Mouse (Mus musculus) intestine, postnatal 0 days (tissue): Measurements from ENCODE around the gene Rgs3. TPM values are rescaled to one million over a fixed set of nuclear protein-coding genes. Genes with fewer than 3 reads are reported as not detected.

Experiments
- ATAC-seq: fragments of 200-750 bp; cut with Nextera tagmentation; 2 replicates; pipeline ENCODE4 v1.8.0; 2017; ENCODE audit warnings: mild to moderate bottlenecking, moderate TSS enrichment, moderate library complexity
- H3K27ac ChIP-seq: fragments of 300-500 bp; sonication (generic); 2 replicates; pipeline ENCODE4 v1.5.1; 2014; ENCODE audit warnings: mild to moderate bottlenecking, low read depth, low read length, moderate library complexity
- H3K27me3 ChIP-seq: fragments of 300-500 bp; sonication (generic); replicated peaks from 2 replicates; pipeline ENCODE4 v1.6.1; 2014; ENCODE audit warnings: low read length, mixed read lengths; ENCODE audit not compliant: control insufficient read depth, insufficient read depth
- H3K36me3 ChIP-seq: fragments of 300-500 bp; sonication (generic); 2 replicates; pipeline ENCODE4 v1.6.1; 2014; ENCODE audit warnings: mild to moderate bottlenecking, moderate library complexity; ENCODE audit not compliant: control insufficient read depth, insufficient read depth
- H3K4me1 ChIP-seq: fragments of 300-500 bp; sonication (generic); replicated peaks from 2 replicates; pipeline ENCODE4 v1.6.1; 2014; ENCODE audit warnings: antibody characterized with exemption, low read length, mixed read lengths; ENCODE audit not compliant: control insufficient read depth, insufficient read depth
- H3K4me2 ChIP-seq: fragments of 300-500 bp; sonication (generic); replicated peaks from 2 replicates; pipeline ENCODE4 v1.6.1; 2014; ENCODE audit warnings: low read depth, mild to moderate bottlenecking, moderate library complexity
- H3K4me3 ChIP-seq: fragments of 300-500 bp; sonication (generic); 2 replicates; pipeline ENCODE4 v1.5.1; 2014; ENCODE audit warnings: low read depth, low read length
- H3K9ac ChIP-seq: fragments of 300-500 bp; sonication (generic); 2 replicates; pipeline ENCODE4 v1.6.1; 2014; ENCODE audit warnings: mild to moderate bottlenecking, low read depth, low read length
- H3K9me3 ChIP-seq: fragments of 300-500 bp; sonication (generic); 2 replicates; pipeline ENCODE4 v1.6.1; 2016; ENCODE audit warnings: mixed run types; ENCODE audit not compliant: control insufficient read depth
- CTCF ChIP-seq: sonication (generic); IDR thresholded peaks from 2 replicates; pipeline ENCODE4 v1.5.1; 2016; ENCODE audit warnings: low read depth, mild to moderate bottlenecking, control low read depth, antibody characterized with exemption, moderate library complexity
- WGBS: fragments of 180-500 bp; shearing (Covaris S2); extraction: QIAGEN DNeasy Blood & Tissue Kit; methylation state at CpG from one replicate; pipeline ENCODE4 v1.1.7; 2014; 5-methylcytosine and 5-hydroxymethylcytosine counted together
- polyA plus RNA-seq: library from polyadenylated mRNA; unstranded; fragments of >200 nt; fragmentation: Nextera tagmentation; extraction: Ambion mirVana; gene quantifications from 2 replicates; pipeline ENCODE4 v1.2.1, GENCODE M21; 2015

Rgs3 gene
- polyA plus RNA-seq, 1 experiment from 2014 or later = 30.1 TPM

DNA sequence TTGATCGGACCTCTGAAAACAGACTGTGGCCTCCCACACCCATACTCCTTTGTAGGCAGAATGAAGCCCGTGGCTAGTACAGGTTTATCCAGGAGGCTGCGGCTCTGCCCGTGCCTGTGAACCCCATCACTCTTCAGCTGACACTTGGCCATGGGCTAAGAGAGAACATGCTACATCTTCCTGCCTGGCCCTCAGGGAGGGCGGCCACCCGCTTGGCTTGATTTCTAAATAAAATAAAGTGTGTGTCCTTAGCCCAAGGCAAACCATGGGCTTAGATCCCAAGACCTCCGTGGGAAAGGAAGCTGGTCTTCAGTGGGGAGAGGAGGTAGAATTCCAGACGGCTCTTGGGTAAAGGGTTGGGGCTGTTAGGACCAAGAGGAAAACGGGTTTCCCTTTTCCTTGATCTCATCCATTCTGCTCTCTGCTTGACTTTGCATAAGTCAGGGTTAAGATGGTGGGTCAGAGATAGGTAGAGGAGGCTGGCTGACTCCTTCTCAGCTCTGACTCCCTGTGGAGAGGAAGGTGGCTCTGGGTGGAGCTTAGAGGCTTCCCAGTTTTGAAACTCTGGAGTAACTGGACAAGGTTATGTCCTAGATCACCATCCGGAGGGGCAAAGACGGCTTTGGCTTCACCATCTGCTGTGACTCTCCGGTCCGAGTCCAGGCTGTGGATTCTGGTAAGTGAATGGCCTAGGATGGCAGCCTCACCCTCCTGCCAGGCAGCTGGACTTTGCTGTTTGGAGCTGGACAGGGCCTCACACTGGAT, 63.8 kb downstream of the Rgs3 start:
- Histone ChIP-seq H3K9ac (no peak overlapping the region), H3K9me3 (no peaks in the 10 kb centered on the region), H3K27ac (no peak overlapping the region), H3K36me3 (no peaks in the 10 kb centered on the region), H3K4me2 (no peak overlapping the region), H3K4me1 (peaks cover 15% of the 10 kb centered on the region), H3K27me3 (no peaks in the 10 kb centered on the region), H3K4me3 (no peak overlapping the region)
- no peak for TF ChIP-seq CTCF
- 69% methylated on average over 13 of the region's 13 CpGs for WGBS
- no peak for ATAC-seq

DNA sequence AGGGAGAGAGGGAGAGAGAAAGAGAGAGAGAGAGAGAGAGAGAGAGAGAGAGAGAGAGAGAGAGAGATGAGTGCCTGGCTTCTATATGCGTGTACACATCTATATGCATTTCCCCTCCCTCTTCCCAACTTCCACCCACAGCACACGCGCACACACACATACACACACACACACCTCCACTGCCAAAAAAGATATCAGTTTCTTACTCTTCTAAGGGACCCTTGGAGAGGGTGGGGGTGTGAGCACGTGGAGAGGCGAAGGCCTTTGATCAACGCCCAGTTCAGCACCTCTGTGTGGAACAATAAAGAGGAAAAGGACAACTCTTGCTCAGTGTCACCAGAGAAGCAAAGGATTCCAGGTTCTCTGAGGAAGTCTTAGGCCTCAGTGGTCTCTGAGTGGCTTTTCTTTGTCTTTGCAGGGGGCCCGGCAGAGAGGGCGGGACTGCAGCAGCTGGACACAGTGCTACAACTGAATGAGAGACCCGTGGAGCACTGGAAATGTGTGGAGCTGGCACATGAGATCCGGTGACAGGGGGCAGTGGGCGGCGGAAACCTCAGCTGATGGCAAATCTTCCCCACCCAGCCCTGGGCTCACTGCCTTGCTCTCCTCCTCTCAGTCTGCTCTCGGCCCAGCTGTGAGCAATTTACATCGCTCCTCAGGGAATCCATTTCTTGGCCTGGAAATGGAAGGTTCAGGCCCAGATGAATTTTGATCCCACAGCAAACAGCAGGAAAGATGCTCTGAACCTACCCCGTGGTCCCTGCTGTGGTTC, 65.2 kb downstream of the Rgs3 start:
- no peaks in the 10 kb centered on the region for H3K9me3 ChIP-seq
- no peaks in the 10 kb centered on the region for H3K27me3 ChIP-seq
- TF ChIP-seq CTCF = no peak
- no peak overlapping the region for H3K4me3 ChIP-seq
- no peak overlapping the region for H3K27ac ChIP-seq
- no peaks in the 10 kb centered on the region for H3K36me3 ChIP-seq
- WGBS = 69% methylated on average over 15 of the region's 15 CpGs
- H3K4me1 ChIP-seq = peaks cover 24% of the 10 kb centered on the region
- no peak overlapping the region for H3K9ac ChIP-seq
- H3K4me2 ChIP-seq = no peak overlapping the region
- ATAC-seq = no peak

DNA sequence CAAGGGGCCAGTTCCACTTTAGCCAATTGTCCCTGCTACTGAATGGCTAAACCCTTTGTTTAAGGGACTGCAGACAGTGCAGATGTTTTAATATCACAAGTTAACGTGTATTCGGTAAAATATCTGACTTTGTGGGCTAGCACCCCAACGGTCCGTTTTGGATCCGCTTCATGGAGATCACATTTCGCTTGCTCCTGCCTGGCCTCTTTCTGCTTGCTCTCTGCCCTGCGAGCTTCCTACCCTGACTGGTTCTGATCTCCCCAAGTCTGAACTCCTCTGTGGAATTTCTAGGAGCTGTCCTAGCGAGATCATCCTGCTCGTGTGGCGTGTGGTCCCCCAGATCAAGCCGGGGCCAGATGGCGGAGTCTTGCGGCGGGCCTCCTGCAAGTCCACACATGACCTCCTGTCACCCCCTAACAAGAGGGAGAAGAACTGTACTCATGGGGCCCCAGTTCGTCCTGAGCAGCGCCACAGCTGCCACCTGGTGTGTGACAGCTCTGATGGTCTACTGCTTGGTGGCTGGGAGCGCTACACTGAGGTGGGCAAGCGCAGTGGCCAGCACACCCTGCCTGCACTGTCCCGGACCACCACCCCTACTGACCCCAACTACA, 65.9 kb downstream of the Rgs3 start:
- no peaks in the 10 kb centered on the region for H3K36me3 ChIP-seq
- H3K9ac ChIP-seq = no peak overlapping the region
- 87% methylated on average over 19 of the region's 19 CpGs for WGBS
- no peak overlapping the region for H3K4me3 ChIP-seq
- no peak for TF ChIP-seq CTCF
- ATAC-seq = no peak
- H3K4me1 ChIP-seq = peaks cover 24% of the 10 kb centered on the region
- H3K27ac ChIP-seq = no peak overlapping the region
- H3K4me2 ChIP-seq = no peak overlapping the region
- no peaks in the 10 kb centered on the region for H3K9me3 ChIP-seq
- no peaks in the 10 kb centered on the region for H3K27me3 ChIP-seq

DNA sequence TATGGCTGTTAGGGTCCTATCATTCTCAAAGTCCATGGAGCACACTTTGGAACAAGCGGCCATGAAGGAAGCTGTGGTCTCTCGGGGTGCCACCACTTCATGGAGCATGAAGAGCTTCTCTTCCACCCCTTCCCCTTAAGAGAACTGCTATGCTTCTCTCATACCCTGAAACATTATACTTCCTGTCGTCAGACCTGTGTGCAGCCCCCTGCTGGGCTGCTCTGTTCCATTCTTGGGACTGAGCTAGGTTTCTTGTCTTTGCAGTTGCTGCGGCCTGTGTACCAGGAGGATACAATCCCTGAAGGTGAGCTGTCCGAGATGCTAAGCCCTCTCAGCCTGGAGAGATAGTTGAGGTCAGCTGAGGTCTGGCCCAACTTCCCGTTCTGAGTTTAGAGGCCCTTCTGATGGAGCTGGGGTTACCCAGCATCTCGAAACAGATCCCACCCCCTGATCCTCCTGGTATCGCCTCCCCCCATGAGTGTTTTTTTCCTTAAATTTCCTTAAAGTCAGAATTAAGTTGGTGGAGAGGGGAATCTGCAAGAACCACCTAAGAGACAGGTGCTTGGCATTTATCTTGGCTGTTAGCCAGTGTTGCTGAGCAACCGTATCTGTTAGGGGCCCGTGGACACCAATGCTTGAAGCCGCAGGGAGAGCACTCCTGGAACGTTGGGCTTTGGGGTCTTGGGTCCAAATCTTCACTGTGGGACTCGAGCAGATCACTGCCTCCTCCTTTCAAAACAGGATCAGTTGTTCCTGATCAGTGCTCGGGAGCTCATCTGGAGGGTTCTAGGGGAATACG, 66.8 kb downstream of the Rgs3 start:
- no peak for ATAC-seq
- 42% methylated on average over 15 of the region's 15 CpGs for WGBS
- Histone ChIP-seq H3K27me3 (no peaks in the 10 kb centered on the region), H3K36me3 (0 out of 2 replicates have a peak, but pooled peaks cover 3% of the 10 kb centered on the region), H3K4me1 (peaks cover 24% of the 10 kb centered on the region), H3K9me3 (no peaks in the 10 kb centered on the region), H3K4me2 (no peak overlapping the region), H3K9ac (no peak overlapping the region), H3K27ac (0 out of 2 replicates have a peak overlapping the region, but pooled peaks have one; percentile 28), H3K4me3 (no peak overlapping the region)
- no peak for TF ChIP-seq CTCF

DNA sequence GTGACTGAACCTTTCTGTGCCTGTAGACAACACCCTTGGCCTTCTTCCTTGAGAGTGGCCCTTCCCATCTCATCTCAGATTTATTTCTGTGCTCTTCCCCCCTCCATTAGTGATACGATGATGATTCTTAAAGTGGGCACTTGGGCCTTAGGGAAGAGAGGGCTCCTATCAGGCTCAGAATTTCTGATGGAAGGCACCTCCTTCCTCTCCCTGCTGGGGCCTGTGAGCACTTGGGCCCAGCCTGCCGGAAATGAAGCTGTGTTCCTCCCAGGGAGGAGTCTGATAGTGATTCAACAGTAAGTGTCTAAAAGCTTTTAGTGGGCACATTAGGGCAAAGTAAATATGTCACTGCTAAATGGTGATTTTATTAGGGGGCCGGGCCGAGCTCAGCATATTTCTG, 67.7 kb downstream of the Rgs3 start:
- no peak for TF ChIP-seq CTCF
- peak overlapping the region; percentile 28; the same call in 1 of the 2 replicates for H3K27ac ChIP-seq

More for the DNA sequence above, 67.7 kb downstream of the Rgs3 start:
- H3K9ac ChIP-seq = no peak overlapping the region
- H3K4me1 ChIP-seq = peaks cover 24% of the 10 kb centered on the region
- 0 out of 2 replicates have a peak, but pooled peaks have one; percentile 25 for ATAC-seq
- H3K27me3 ChIP-seq = no peaks in the 10 kb centered on the region
- H3K36me3 ChIP-seq = 0 out of 2 replicates have a peak, but pooled peaks cover 5% of the 10 kb centered on the region
- H3K4me2 ChIP-seq = no peak overlapping the region
- WGBS = 36% methylated on average over 4 of the region's 4 CpGs
- no peaks in the 10 kb centered on the region for H3K9me3 ChIP-seq
- no peak overlapping the region for H3K4me3 ChIP-seq
